Mouse (Mus musculus): Measurements from ENCODE around the gene Cntn4. TPM values are rescaled to one million over a fixed set of nuclear protein-coding genes. Genes with fewer than 3 reads are reported as not detected.

Cntn4 gene
- total and polyA plus RNA-seq, 2 experiments from 2014 or later: 13.9 to 23.3 TPM

GRCm38 (mm10) chr6:106675581-106675980, 998.1 kb downstream of the Cntn4 start:
- no peak for TF ChIP-seq CTCF (IDR thresholded peaks at IDR 0.05; ENCODE audit: low read depth)
- Histone ChIP-seq H3K27me3 (ENCODE audit: insufficient read depth, low read length) (no peaks in the 10 kb centered on the region), H3K4me1 (ENCODE audit: insufficient read depth) (no peaks in the 10 kb centered on the region), H3K36me3 (ENCODE audit: insufficient read depth) (no peaks in the 10 kb centered on the region), H3K9ac (no peak overlapping the region), H3K27ac (ENCODE audit: low read depth, low read length) (no peak overlapping the region), H3K4me2 (ENCODE audit: low read depth) (no peak overlapping the region), H3K4me3 (ENCODE audit: low read depth, low read length) (no peak overlapping the region), H3K9me3 (ENCODE audit: low read length) (no peaks in the 10 kb centered on the region)
- WGBS: 88% methylated on average over 8 of the region's 8 CpGs
- ATAC-seq (no peak), DNase-seq (no peak)

- Histone ChIP-seq H3K27me3 (ENCODE audit: insufficient read depth, low read length) (no peaks in the 10 kb centered on the region), H3K36me3 (ENCODE audit: insufficient read depth) (no peaks in the 10 kb centered on the region), H3K9me3 (ENCODE audit: low read length) (no peaks in the 10 kb centered on the region), H3K4me2 (ENCODE audit: low read depth) (no peak overlapping the region), H3K4me1 (ENCODE audit: insufficient read depth) (no peaks in the 10 kb centered on the region), H3K27ac (ENCODE audit: low read depth, low read length) (no peak overlapping the region), H3K9ac (no peak overlapping the region), H3K4me3 (ENCODE audit: low read depth, low read length) (no peak overlapping the region)
- ATAC-seq: no peak
- no peak for TF ChIP-seq CTCF (IDR thresholded peaks at IDR 0.05; ENCODE audit: low read depth)
- DNase-seq: no peak
- WGBS: 72% methylated on average over 3 of the region's 3 CpGs
Observed at GRCm38 (mm10) chr6:106701931-106702330, 1024.5 kb downstream of the Cntn4 start.

DNA sequence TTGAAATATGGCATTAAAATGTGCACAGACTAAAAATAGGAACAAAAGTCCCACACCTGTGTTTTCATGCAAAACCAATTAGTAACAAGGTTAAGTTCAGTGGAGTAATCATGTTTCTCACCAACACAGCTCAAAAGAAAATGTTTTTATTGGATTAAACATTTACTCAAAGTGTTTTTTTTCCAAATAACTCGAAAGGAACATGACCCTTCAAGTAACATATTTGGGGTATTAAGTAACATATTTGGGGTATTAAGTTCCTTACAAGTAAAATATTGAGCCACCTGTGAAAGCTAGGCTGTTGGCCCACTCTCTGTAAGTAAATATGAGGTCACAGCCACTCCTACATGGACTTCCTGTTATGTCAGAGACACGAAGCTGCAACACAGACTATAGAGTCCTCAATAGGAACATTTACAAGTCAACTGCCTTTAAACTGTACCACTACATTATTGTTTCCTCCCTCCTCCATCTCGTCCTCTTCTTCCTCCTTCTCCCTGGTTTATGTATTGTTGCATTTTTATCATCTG, 1028.1 kb downstream of the Cntn4 start:
- H3K9me3 ChIP-seq (ENCODE audit: low read length): no peaks in the 10 kb centered on the region
- H3K27ac ChIP-seq (ENCODE audit: low read depth, low read length): no peak overlapping the region
- no peak for DNase-seq
- no peak for ATAC-seq
- no peaks in the 10 kb centered on the region for H3K4me1 ChIP-seq (ENCODE audit: insufficient read depth)
- no peak overlapping the region for H3K9ac ChIP-seq
- H3K27me3 ChIP-seq (ENCODE audit: insufficient read depth, low read length): no peaks in the 10 kb centered on the region
- H3K4me3 ChIP-seq (ENCODE audit: low read depth, low read length): no peak overlapping the region
- WGBS: 69% methylated on average over 3 of the region's 3 CpGs
- TF ChIP-seq CTCF (IDR thresholded peaks at IDR 0.05; ENCODE audit: low read depth): no peak
- no peak overlapping the region for H3K4me2 ChIP-seq (ENCODE audit: low read depth)
- H3K36me3 ChIP-seq (ENCODE audit: insufficient read depth): no peaks in the 10 kb centered on the region

DNA sequence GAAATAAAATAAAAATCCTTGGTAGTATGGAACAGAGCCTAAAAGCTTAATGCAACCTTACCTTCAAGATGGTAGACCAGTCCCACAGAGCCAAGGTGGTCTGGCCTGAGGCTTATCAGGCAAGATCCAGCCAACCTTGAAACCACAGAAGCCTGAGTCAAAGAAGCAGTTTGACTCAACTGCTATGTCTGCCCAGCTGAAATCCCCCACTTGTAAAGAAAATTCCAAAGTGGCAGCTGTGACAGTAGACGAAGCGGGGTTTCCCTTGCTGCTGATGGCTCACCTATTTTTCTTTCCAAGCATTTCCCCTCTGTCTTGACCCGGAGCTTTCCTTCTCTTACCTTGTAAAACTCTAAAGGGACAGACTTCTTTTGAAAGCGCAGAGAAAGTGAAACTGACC, 1048.2 kb downstream of the Cntn4 start:
- ATAC-seq (no peak), DNase-seq (no peak)
- H3K4me1 ChIP-seq (ENCODE audit: insufficient read depth): no peaks in the 10 kb centered on the region
- TF ChIP-seq CTCF (IDR thresholded peaks at IDR 0.05; ENCODE audit: low read depth): no peak
- no peak overlapping the region for H3K9ac ChIP-seq
- H3K4me2 ChIP-seq (ENCODE audit: low read depth): no peak overlapping the region
- H3K4me3 ChIP-seq (ENCODE audit: low read depth, low read length): no peak overlapping the region
- H3K27me3 ChIP-seq (ENCODE audit: insufficient read depth, low read length): no peaks in the 10 kb centered on the region
- WGBS: 86% methylated on average over 4 of the region's 4 CpGs
- H3K27ac ChIP-seq (ENCODE audit: low read depth, low read length): no peak overlapping the region
- no peaks in the 10 kb centered on the region for H3K36me3 ChIP-seq (ENCODE audit: insufficient read depth)
- no peaks in the 10 kb centered on the region for H3K9me3 ChIP-seq (ENCODE audit: low read length)

- Histone ChIP-seq H3K4me3 (ENCODE audit: low read depth, low read length) (no peak overlapping the region), H3K4me1 (ENCODE audit: insufficient read depth) (no peaks in the 10 kb centered on the region), H3K27me3 (ENCODE audit: insufficient read depth, low read length) (no peaks in the 10 kb centered on the region), H3K9ac (no peak overlapping the region), H3K36me3 (ENCODE audit: insufficient read depth) (no peaks in the 10 kb centered on the region), H3K4me2 (ENCODE audit: low read depth) (no peak overlapping the region), H3K27ac (ENCODE audit: low read depth, low read length) (no peak overlapping the region), H3K9me3 (ENCODE audit: low read length) (no peaks in the 10 kb centered on the region)
- ATAC-seq (no peak), DNase-seq (no peak)
- no peak for TF ChIP-seq CTCF (IDR thresholded peaks at IDR 0.05; ENCODE audit: low read depth)
- 83% methylated on average over 6 of the region's 6 CpGs for WGBS
Observed at GRCm38 (mm10) chr6:106726078-106726477, 1048.6 kb downstream of the Cntn4 start.

- ATAC-seq: no peak
- Histone ChIP-seq H3K9me3 (ENCODE audit: low read length) (no peaks in the 10 kb centered on the region), H3K9ac (no peak overlapping the region), H3K4me3 (ENCODE audit: low read depth, low read length) (no peak overlapping the region), H3K36me3 (ENCODE audit: insufficient read depth) (no peaks in the 10 kb centered on the region), H3K27ac (ENCODE audit: low read depth, low read length) (no peak overlapping the region), H3K4me2 (ENCODE audit: low read depth) (no peak overlapping the region), H3K4me1 (ENCODE audit: insufficient read depth) (no peaks in the 10 kb centered on the region), H3K27me3 (ENCODE audit: insufficient read depth, low read length) (no peaks in the 10 kb centered on the region)
- no peak for TF ChIP-seq CTCF (IDR thresholded peaks at IDR 0.05; ENCODE audit: low read depth)
- WGBS: 77% methylated on average over 1 of the region's 1 CpGs
- DNase-seq: no peak
Observed at GRCm38 (mm10) chr6:106727703-106728102, 1050.2 kb downstream of the Cntn4 start.

DNA sequence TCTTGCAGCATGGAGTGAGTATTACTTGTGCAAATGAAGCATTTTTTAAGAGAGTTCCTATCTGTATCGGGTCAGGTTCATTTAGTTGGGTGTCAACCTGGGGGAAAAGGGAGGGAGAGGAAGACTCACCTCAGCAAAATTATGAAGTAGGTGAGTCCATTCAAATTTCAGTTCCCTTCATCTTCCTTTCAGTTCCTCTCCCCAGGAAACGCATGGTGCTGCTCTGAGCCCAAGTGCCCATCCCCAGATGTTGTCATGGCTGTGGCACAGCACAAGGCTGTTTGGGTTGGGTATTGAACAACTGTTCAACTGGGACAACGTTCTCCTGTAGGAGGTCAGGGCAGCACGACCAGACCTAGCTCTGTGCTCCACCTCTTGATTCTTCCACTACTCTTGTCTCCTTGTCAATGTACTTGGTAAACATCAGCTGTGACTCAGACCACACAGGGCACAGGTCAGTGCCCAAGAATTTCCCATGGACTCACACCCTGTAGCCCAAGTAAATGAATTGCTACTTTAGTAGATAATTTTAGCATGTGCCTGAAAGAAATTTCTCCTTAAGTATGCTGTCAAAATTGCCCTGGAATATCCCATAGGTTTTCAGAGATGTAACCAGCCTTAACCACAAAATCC, 1052.3 kb downstream of the Cntn4 start:
- Histone ChIP-seq H3K4me1 (ENCODE audit: insufficient read depth) (no peaks in the 10 kb centered on the region), H3K9me3 (ENCODE audit: low read length) (no peaks in the 10 kb centered on the region), H3K4me2 (ENCODE audit: low read depth) (no peak overlapping the region), H3K9ac (no peak overlapping the region), H3K27ac (ENCODE audit: low read depth, low read length) (no peak overlapping the region), H3K27me3 (ENCODE audit: insufficient read depth, low read length) (no peaks in the 10 kb centered on the region), H3K4me3 (ENCODE audit: low read depth, low read length) (no peak overlapping the region), H3K36me3 (ENCODE audit: insufficient read depth) (no peaks in the 10 kb centered on the region)
- ATAC-seq (no peak), DNase-seq (no peak)
- TF ChIP-seq CTCF (IDR thresholded peaks at IDR 0.05; ENCODE audit: low read depth): no peak
- 85% methylated on average over 4 of the region's 4 CpGs for whole genome bisulfite sequencing
